Mouse (Mus musculus) c-Kit-positive CD71-negative TER-119-negative erythroid progenitor cells, embryonic 14.5 days (primary cell): ENCODE measurements around the gene Col18a1.

ENCODE experiments used
- DNase-seq: peaks from one replicate; pipeline ENCODE4 v3.0.0-alpha.2; 2013; ENCODE audit warnings: low read depth

Gene Col18a1

GRCm38 (mm10) chr10:77182804-77183331 lies 16.5 kb upstream of the Col18a1 start:
- no peak for DNase-seq

GRCm38 (mm10) chr10:77180110-77180509 lies 13.8 kb upstream of the Col18a1 start:
- no peak for DNase-seq

- no peak for DNase-seq
Observed at GRCm38 (mm10) chr10:77178691-77179090, 12.3 kb upstream of the Col18a1 start.

GRCm38 (mm10) chr10:77170400-77170799 lies 4.1 kb upstream of the Col18a1 start:
- no peak for DNase-seq

GRCm38 (mm10) chr10:77165318-77165945 lies 916 bp downstream of the Col18a1 start:
- no peak for DNase-seq

- no peak for DNase-seq
Observed at GRCm38 (mm10) chr10:77164437-77165052, 1.8 kb downstream of the Col18a1 start.

- no peak for DNase-seq
Observed at GRCm38 (mm10) chr10:77164041-77164436, 2.3 kb downstream of the Col18a1 start.

GRCm38 (mm10) chr10:77163392-77163977 lies 2.9 kb downstream of the Col18a1 start:
- DNase-seq = no peak

- peak; percentile 29 for DNase-seq
Observed at GRCm38 (mm10) chr10:77159573-77159972, 6.8 kb downstream of the Col18a1 start.

- no peak for DNase-seq
Observed at GRCm38 (mm10) chr10:77158948-77159347, 7.4 kb downstream of the Col18a1 start.

- no peak for DNase-seq
Observed at GRCm38 (mm10) chr10:77157245-77158019, 8.9 kb downstream of the Col18a1 start.

- no peak for DNase-seq
Observed at GRCm38 (mm10) chr10:77152178-77152621, 14.1 kb downstream of the Col18a1 start.

GRCm38 (mm10) chr10:77151551-77152002 lies 14.8 kb downstream of the Col18a1 start:
- no peak for DNase-seq

- DNase-seq = no peak
Observed at GRCm38 (mm10) chr10:77150947-77151521, 15.3 kb downstream of the Col18a1 start.

GRCm38 (mm10) chr10:77150016-77150415 lies 16.3 kb downstream of the Col18a1 start:
- no peak for DNase-seq

GRCm38 (mm10) chr10:77147545-77147944 lies 18.8 kb downstream of the Col18a1 start:
- DNase-seq = no peak

- no peak for DNase-seq
Observed at GRCm38 (mm10) chr10:77146901-77147463, 19.4 kb downstream of the Col18a1 start.

- no peak for DNase-seq
Observed at GRCm38 (mm10) chr10:77145946-77146345, 20.4 kb downstream of the Col18a1 start.

- DNase-seq = no peak
Observed at GRCm38 (mm10) chr10:77144372-77144771, 22.0 kb downstream of the Col18a1 start.

- DNase-seq = no peak
Observed at GRCm38 (mm10) chr10:77142328-77142727, 24.0 kb downstream of the Col18a1 start.

- DNase-seq = no peak
Observed at GRCm38 (mm10) chr10:77138304-77138703, 28.0 kb downstream of the Col18a1 start.

GRCm38 (mm10) chr10:77136205-77136604 lies 30.1 kb downstream of the Col18a1 start:
- DNase-seq = no peak
